Mouse (Mus musculus): ENCODE measurements at regions not wholly inside any gene's neighbourhood (a gene's known extent, or its start where the extent isn't known, plus 50 kb on each side); places are given as distances from the start of the nearest gene placed in this dataset.

GRCm38 (mm10) chr8:102845362-102845761 lies 59.9 kb upstream of the Cdh11 start:
- in situ Hi-C loops (cut with MboI, MseI): no loop called here

- in situ Hi-C loops (cut with MboI, MseI): no loop called here
Observed at GRCm38 (mm10) chr8:102860021-102860420, 74.6 kb upstream of the Cdh11 start.

GRCm38 (mm10) chr8:102899525-102899924 lies 114.1 kb upstream of the Cdh11 start:
- in situ Hi-C loops (cut with MboI, MseI): no loop called here

- in situ Hi-C loops (cut with MboI, MseI): no loop called here
Observed at GRCm38 (mm10) chr8:102900662-102901061, 115.2 kb upstream of the Cdh11 start.

- in situ Hi-C loops (cut with MboI, MseI): no loop called here
Observed at GRCm38 (mm10) chr8:102907444-102907843, 122.0 kb upstream of the Cdh11 start.

GRCm38 (mm10) chr8:102931342-102931835 lies 145.9 kb upstream of the Cdh11 start:
- in situ Hi-C loops (cut with MboI, MseI): no loop called here

GRCm38 (mm10) chr8:102938771-102939170 lies 153.3 kb upstream of the Cdh11 start:
- in situ Hi-C loops (cut with MboI, MseI): no loop called here

GRCm38 (mm10) chr8:102945546-102945945 lies 160.1 kb upstream of the Cdh11 start:
- in situ Hi-C loops (cut with MboI, MseI): no loop called here

GRCm38 (mm10) chr8:102978161-102978581 lies 192.7 kb upstream of the Cdh11 start:
- in situ Hi-C loops (cut with MboI, MseI): no loop called here

- in situ Hi-C loops (cut with MboI, MseI): no loop called here
Observed at GRCm38 (mm10) chr8:102983220-102983909, 197.9 kb upstream of the Cdh11 start.

GRCm38 (mm10) chr8:102983910-102984225 lies 198.4 kb upstream of the Cdh11 start:
- in situ Hi-C loops (cut with MboI, MseI): no loop called here

- in situ Hi-C loops (cut with MboI, MseI): no loop called here
Observed at GRCm38 (mm10) chr8:103007284-103007984, 222.0 kb upstream of the Cdh11 start.

GRCm38 (mm10) chr8:103019121-103019520 lies 233.7 kb upstream of the Cdh11 start:
- in situ Hi-C loops (cut with MboI, MseI): no loop called here

- in situ Hi-C loops (cut with MboI, MseI): no loop called here
Observed at GRCm38 (mm10) chr8:103023237-103023636, 237.8 kb upstream of the Cdh11 start.

GRCm38 (mm10) chr8:103031708-103032107 lies 246.3 kb upstream of the Cdh11 start:
- in situ Hi-C loops (cut with MboI, MseI): no loop called here

GRCm38 (mm10) chr8:103033956-103034355 lies 248.5 kb upstream of the Cdh11 start:
- in situ Hi-C loops (cut with MboI, MseI): no loop called here

- in situ Hi-C loops (cut with MboI, MseI): no loop called here
Observed at GRCm38 (mm10) chr8:103072079-103072635, 286.7 kb upstream of the Cdh11 start.

- in situ Hi-C loops (cut with MboI, MseI): no loop called here
Observed at GRCm38 (mm10) chr8:103072646-103073045, 287.2 kb upstream of the Cdh11 start.

- in situ Hi-C loops (cut with MboI, MseI): no loop called here
Observed at GRCm38 (mm10) chr8:103078559-103078958, 293.1 kb upstream of the Cdh11 start.

GRCm38 (mm10) chr8:103086956-103087482 lies 301.6 kb upstream of the Cdh11 start:
- in situ Hi-C loops (cut with MboI, MseI): no loop called here

- in situ Hi-C loops (cut with MboI, MseI): loop anchor here (5.0 kb wide), 1 partner anchor 1034 kb away; no protein-coding TSS in a partner anchor
Observed at GRCm38 (mm10) chr8:103096496-103097092, 311.2 kb upstream of the Cdh11 start.

- in situ Hi-C loops (cut with MboI, MseI): no loop called here
Observed at GRCm38 (mm10) chr8:103125581-103125980, 340.1 kb upstream of the Cdh11 start.

Measured in regulatory T cell (primary cell).